Mouse (Mus musculus) liver, embryonic 11.5 days (tissue): ENCODE data around the gene Dimt1. TPM values are rescaled to one million over a fixed set of nuclear protein-coding genes. Genes with fewer than 3 reads are reported as not detected.

Experiments used
- ATAC-seq: fragments of 200-750 bp; cut with Nextera tagmentation; replicated peaks from 2 replicates; pipeline ENCODE4 v1.8.0; 2017; ENCODE audit warnings: moderate number of reproducible peaks, mild to moderate bottlenecking, moderate TSS enrichment, moderate library complexity; ENCODE audit not compliant: low FRiP score
- DNase-seq: peaks from one replicate; pipeline ENCODE4 v3.0.0-alpha.2; 2017; ENCODE audit warnings: low spot score
- H3K27ac ChIP-seq: fragments of 300-500 bp; sonication (generic); 2 replicates; pipeline ENCODE4 v1.5.1; 2014; ENCODE audit warnings: mild to moderate bottlenecking, low read depth, low read length, control low read depth
- H3K27me3 ChIP-seq: fragments of 300-500 bp; sonication (generic); replicated peaks from 2 replicates; pipeline ENCODE4 v1.6.1; 2014; ENCODE audit warnings: low read length, mixed read lengths; ENCODE audit not compliant: control insufficient read depth, insufficient read depth
- H3K36me3 ChIP-seq: fragments of 300-500 bp; sonication (generic); 2 replicates; pipeline ENCODE4 v1.6.1; 2014; ENCODE audit warnings: mild to moderate bottlenecking, low read length, moderate library complexity, mixed read lengths; ENCODE audit not compliant: control insufficient read depth, insufficient read depth
- H3K4me1 ChIP-seq: fragments of 300-500 bp; sonication (generic); replicated peaks from 2 replicates; pipeline ENCODE4 v1.6.1; 2014; ENCODE audit warnings: low read length, mixed read lengths; ENCODE audit not compliant: control insufficient read depth, insufficient read depth
- H3K4me2 ChIP-seq: fragments of 300-500 bp; sonication (generic); 2 replicates; pipeline ENCODE4 v1.6.1; 2014; ENCODE audit warnings: mild to moderate bottlenecking, control low read depth, moderate library complexity
- H3K4me3 ChIP-seq: fragments of 300-500 bp; sonication (generic); 2 replicates; pipeline ENCODE4 v1.5.1; 2014; ENCODE audit warnings: low read depth, low read length, control low read depth
- H3K9ac ChIP-seq: fragments of 300-500 bp; sonication (generic); 2 replicates; pipeline ENCODE4 v1.6.1; 2014; ENCODE audit warnings: low read depth, low read length, control low read depth
- H3K9me3 ChIP-seq: fragments of 300-500 bp; sonication (generic); 2 replicates; pipeline ENCODE4 v1.6.1; 2016; ENCODE audit warnings: low read length, inconsistent platforms, mixed read lengths; ENCODE audit not compliant: control insufficient read depth
- WGBS: fragments of 180-500 bp; shearing (Covaris S2); extraction: QIAGEN DNeasy Blood & Tissue Kit; methylation state at CpG from one replicate; pipeline ENCODE4 v1.1.7; 2014; 5-methylcytosine and 5-hydroxymethylcytosine counted together
- polyA plus RNA-seq: library from polyadenylated mRNA; unstranded; fragments of >200 nt; fragmentation: Nextera tagmentation; extraction: Ambion mirVana; gene quantifications from 2 replicates; pipeline ENCODE4 v1.2.1, GENCODE M21; 2014

The Dimt1 gene
- polyA plus RNA-seq, 1 experiment from 2014 or later = 51.1 TPM

DNA sequence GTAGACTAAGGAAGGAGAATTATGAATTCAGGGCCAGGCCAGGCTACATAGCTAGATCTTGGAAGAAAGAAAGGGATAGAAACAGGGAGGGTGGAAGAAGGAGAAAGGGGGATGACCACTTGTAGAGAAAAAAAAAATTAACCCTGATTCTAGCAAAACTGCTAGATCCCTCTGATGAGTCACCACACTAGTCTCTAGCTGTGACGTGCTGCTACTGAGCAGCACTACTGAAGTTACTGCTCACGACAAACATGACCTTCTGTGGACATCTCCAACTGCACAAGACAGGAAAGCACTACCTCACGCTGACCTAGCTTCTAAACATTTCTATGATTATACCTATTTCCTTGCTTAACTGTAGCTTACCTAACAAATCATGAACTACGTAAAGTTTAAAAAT, 18.6 kb upstream of the Dimt1 start:
- Histone ChIP-seq H3K27ac (no peak overlapping the region), H3K4me1 (0 out of 2 replicates have a peak, but pooled peaks cover 2% of the 10 kb centered on the region), H3K36me3 (peaks cover 12% of the 10 kb centered on the region), H3K4me2 (no peak overlapping the region), H3K9me3 (0 out of 2 replicates have a peak, but pooled peaks cover 6% of the 10 kb centered on the region), H3K4me3 (no peak overlapping the region), H3K27me3 (no peaks in the 10 kb centered on the region), H3K9ac (no peak overlapping the region)
- no peak for DNase-seq
- 90% methylated on average over 4 of the region's 4 CpGs for WGBS
- ATAC-seq = no peak

GRCm38 (mm10) chr13:106929201-106929600, 17.7 kb upstream of the Dimt1 start:
- Histone ChIP-seq H3K36me3 (peaks cover 12% of the 10 kb centered on the region), H3K4me1 (0 out of 2 replicates have a peak, but pooled peaks cover 2% of the 10 kb centered on the region), H3K9me3 (0 out of 2 replicates have a peak, but pooled peaks cover 6% of the 10 kb centered on the region), H3K4me3 (no peak overlapping the region), H3K27me3 (no peaks in the 10 kb centered on the region), H3K27ac (no peak overlapping the region), H3K9ac (no peak overlapping the region), H3K4me2 (no peak overlapping the region)
- ATAC-seq (no peak), DNase-seq (no peak)
- WGBS = 89% methylated on average over 2 of the region's 2 CpGs

DNA sequence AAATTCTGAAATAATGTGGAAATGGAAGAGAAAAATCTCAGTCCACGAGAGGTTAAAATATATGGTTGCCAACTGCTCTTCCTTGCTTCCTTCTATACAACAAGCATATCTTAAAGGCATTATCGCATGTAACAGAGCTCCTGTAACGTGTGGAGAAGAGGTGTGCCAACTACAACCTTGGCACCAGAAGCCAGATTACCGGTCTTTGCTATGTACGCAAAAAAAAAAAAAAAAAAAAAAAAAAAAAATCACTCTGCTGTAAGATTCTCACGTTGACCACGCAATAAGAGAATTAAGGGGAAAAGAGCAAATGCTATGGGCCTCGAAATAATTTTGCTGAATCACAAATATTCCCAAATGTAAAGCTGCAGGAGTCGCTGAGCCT, 11.1 kb upstream of the Dimt1 start:
- Histone ChIP-seq H3K4me3 (peak overlapping the region; percentile 95), H3K4me1 (peaks cover 10% of the 10 kb centered on the region; the same call in 1 of the 2 replicates), H3K27me3 (no peaks in the 10 kb centered on the region), H3K27ac (peak overlapping the region; percentile 82), H3K9me3 (no peaks in the 10 kb centered on the region), H3K9ac (peak overlapping the region; percentile 90), H3K36me3 (no peaks in the 10 kb centered on the region), H3K4me2 (peak overlapping the region; percentile 70)
- 5% methylated on average over 9 of the region's 9 CpGs for WGBS
- DNase-seq = no peak
- ATAC-seq = no peak

GRCm38 (mm10) chr13:106936256-106937137, 10.4 kb upstream of the Dimt1 start, which contains the start of gene Ipo11:
Ipo11 (minus strand) TSS chr13:106936958.
- Histone ChIP-seq H3K27ac (peak within 1 kb of the TSS; percentile 82), H3K4me2 (peak within 1 kb of the TSS; percentile 70)

GRCm38 (mm10) chr13:106937138-106937472, 9.8 kb upstream of the Dimt1 start:
- H3K9ac ChIP-seq = 0 out of 2 replicates have a peak overlapping the region, but pooled peaks have one; percentile 90
- H3K4me1 ChIP-seq = peaks cover 10% of the 10 kb centered on the region; the same call in 1 of the 2 replicates
- DNase-seq (no peak), ATAC-seq (no peak)
- peak overlapping the region; percentile 95 for H3K4me3 ChIP-seq
- H3K9me3 ChIP-seq = no peaks in the 10 kb centered on the region
- H3K27me3 ChIP-seq = no peaks in the 10 kb centered on the region
- WGBS = 24% methylated on average over 7 of the region's 7 CpGs
- peak overlapping the region; percentile 55 for H3K4me2 ChIP-seq
- no peaks in the 10 kb centered on the region for H3K36me3 ChIP-seq
- no peak overlapping the region for H3K27ac ChIP-seq

More at GRCm38 (mm10) chr13:106936256-106937137, 10.4 kb upstream of the Dimt1 start, which contains the start of gene Ipo11:
- ATAC-seq (peak; percentile 98), DNase-seq (peak; percentile 92)
- Histone ChIP-seq H3K4me1 (peaks cover 10% of the 10 kb centered on the region; the same call in 1 of the 2 replicates), H3K36me3 (no peaks in the 10 kb centered on the region), H3K4me3 (peak within 1 kb of the TSS; percentile 95), H3K9me3 (no peaks in the 10 kb centered on the region), H3K27me3 (no peaks in the 10 kb centered on the region), H3K9ac (peak within 1 kb of the TSS; percentile 90)
- WGBS = under 1% methylated on average over 84 of the region's 84 CpGs

DNA sequence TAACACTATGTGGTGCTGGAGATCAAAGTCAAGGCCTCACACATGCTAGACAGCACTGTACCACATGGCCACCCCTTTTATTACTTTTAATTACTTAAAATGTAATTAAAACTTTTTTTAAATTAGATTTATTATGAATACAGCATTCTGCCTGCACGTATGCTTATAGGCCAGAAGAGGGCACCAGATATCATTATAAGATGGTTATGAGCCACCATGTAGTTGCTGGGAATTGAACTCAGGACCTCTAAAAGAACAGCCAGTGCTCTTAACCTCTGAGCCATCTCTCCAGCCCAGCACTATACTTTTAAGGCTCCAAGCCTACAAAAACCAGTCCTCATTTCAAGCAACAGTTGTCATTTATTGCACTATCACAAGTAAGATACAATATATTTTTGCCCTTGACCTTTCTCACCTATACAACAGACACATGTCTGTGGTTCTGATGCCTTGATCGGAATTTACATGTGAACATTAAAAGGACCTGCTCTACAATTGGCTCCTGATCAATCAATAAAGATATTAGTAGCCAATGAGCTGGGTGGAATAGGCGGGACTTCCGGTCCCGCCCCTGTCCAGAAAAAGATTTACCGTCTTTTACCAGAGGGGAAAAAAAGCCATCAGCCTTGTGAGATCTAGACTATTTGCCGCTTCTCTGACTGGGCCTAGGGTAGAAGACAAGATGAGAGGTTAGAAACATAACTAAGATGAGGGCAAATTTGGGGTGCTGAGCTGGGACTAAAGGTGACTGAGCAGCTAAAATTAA, 5.5 kb upstream of the Dimt1 start:
- Histone ChIP-seq H3K36me3 (no peaks in the 10 kb centered on the region), H3K27ac (no peak overlapping the region), H3K4me2 (peak overlapping the region; percentile 35), H3K4me3 (peak overlapping the region; percentile 21; the same call in 1 of the 2 replicates), H3K9me3 (no peaks in the 10 kb centered on the region), H3K9ac (no peak overlapping the region), H3K27me3 (no peaks in the 10 kb centered on the region), H3K4me1 (no peaks in the 10 kb centered on the region; the same call in 1 of the 2 replicates)
- ATAC-seq = no peak
- no peak for DNase-seq
- 33% methylated on average over 7 of the region's 7 CpGs for WGBS

DNA sequence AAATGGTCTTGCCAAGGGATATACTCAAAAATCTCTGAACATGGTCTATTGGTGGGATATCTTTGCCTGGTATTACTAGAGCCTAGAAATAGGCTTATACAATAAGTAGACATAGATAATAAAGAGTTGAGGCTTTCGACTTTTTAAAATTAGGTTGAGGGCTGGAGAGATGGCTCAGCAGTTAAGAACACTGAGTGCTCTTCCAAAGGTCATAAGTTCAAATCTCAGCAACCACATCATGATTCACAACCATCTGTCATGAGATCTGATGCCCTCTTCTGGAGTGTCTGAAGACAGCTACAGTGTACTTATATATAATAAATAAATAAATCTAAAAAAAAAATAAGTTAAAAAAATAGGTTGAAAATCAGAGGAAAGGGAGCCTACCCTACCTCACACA, 4.2 kb upstream of the Dimt1 start:
- no peak overlapping the region for H3K4me2 ChIP-seq
- 78% methylated on average over 1 of the region's 1 CpGs for WGBS
- DNase-seq (no peak), ATAC-seq (no peak)
- H3K4me1 ChIP-seq = peaks cover 1% of the 10 kb centered on the region
- H3K27ac ChIP-seq = no peak overlapping the region
- no peaks in the 10 kb centered on the region for H3K9me3 ChIP-seq
- H3K27me3 ChIP-seq = no peaks in the 10 kb centered on the region
- no peaks in the 10 kb centered on the region for H3K36me3 ChIP-seq
- no peak overlapping the region for H3K4me3 ChIP-seq
- no peak overlapping the region for H3K9ac ChIP-seq

- no peak overlapping the region for H3K9ac ChIP-seq
- H3K4me3 ChIP-seq = no peak overlapping the region
- no peak for DNase-seq
- WGBS = 76% methylated on average over 9 of the region's 9 CpGs
- no peaks in the 10 kb centered on the region for H3K9me3 ChIP-seq
- no peak for ATAC-seq
- H3K4me1 ChIP-seq = peaks cover 9% of the 10 kb centered on the region
- H3K27me3 ChIP-seq = no peaks in the 10 kb centered on the region
- peaks cover 7% of the 10 kb centered on the region; the same call in 1 of the 2 replicates for H3K36me3 ChIP-seq
- no peak overlapping the region for H3K27ac ChIP-seq
- no peak overlapping the region for H3K4me2 ChIP-seq
Measured at GRCm38 (mm10) chr13:106945518-106945917, 1.4 kb upstream of the Dimt1 start.
